Mouse (Mus musculus): Measurements from ENCODE around the gene Aldh1a3. TPM values are rescaled to one million over a fixed set of nuclear protein-coding genes. Genes with fewer than 3 reads are reported as not detected.
A peak's percentile ranks its signal among the peaks of the same experiment; 100 is the strongest.

The Aldh1a3 gene
- total RNA-seq, 2 experiments from 2014 or later = 2.0 to 2.5 TPM

- intact Hi-C loops (cut with DNase I) = loop anchor here (5.0 kb wide), 1 partner anchor 43 kb away; no protein-coding TSS in a partner anchor
- Histone ChIP-seq H3K4me3 (no peak overlapping the region), H3K27ac (no peak overlapping the region)
- TF ChIP-seq CTCF (IDR thresholded peaks at IDR 0.05) = no peak
- no peak for DNase-seq
Measured at GRCm38 (mm10) chr7:66384891-66385290, 42.4 kb downstream of the Aldh1a3 start.

GRCm38 (mm10) chr7:66384213-66384612, 43.1 kb downstream of the Aldh1a3 start:
- H3K4me3 ChIP-seq = peak overlapping the region; percentile 41
- peak overlapping the region; percentile 64 for H3K27ac ChIP-seq
- TF ChIP-seq CTCF (IDR thresholded peaks at IDR 0.05) = no peak
- intact Hi-C loops (cut with DNase I) = no loop called here
- DNase-seq = no peak

- H3K4me3 ChIP-seq = no peak overlapping the region
- DNase-seq = no peak
- no peak for TF ChIP-seq CTCF (IDR thresholded peaks at IDR 0.05)
- intact Hi-C loops (cut with DNase I) = no loop called here
- no peak overlapping the region for H3K27ac ChIP-seq
Measured at GRCm38 (mm10) chr7:66376560-66376959, 50.8 kb downstream of the Aldh1a3 start.

GRCm38 (mm10) chr7:66375736-66376135, 51.6 kb downstream of the Aldh1a3 start:
- intact Hi-C loops (cut with DNase I) = no loop called here
- Histone ChIP-seq H3K4me3 (no peak overlapping the region), H3K27ac (no peak overlapping the region)
- no peak for DNase-seq
- no peak for TF ChIP-seq CTCF (IDR thresholded peaks at IDR 0.05)

- DNase-seq = no peak
- TF ChIP-seq CTCF (IDR thresholded peaks at IDR 0.05) = no peak
- Histone ChIP-seq H3K4me3 (no peak overlapping the region), H3K27ac (no peak overlapping the region)
- intact Hi-C loops (cut with DNase I) = no loop called here
Measured at GRCm38 (mm10) chr7:66373391-66373790, 53.9 kb downstream of the Aldh1a3 start.

- no peak for DNase-seq
- Histone ChIP-seq H3K4me3 (no peak overlapping the region), H3K27ac (peak overlapping the region; percentile 55; the same call in 1 of the 2 replicates)
- TF ChIP-seq CTCF (IDR thresholded peaks at IDR 0.05) = no peak
- intact Hi-C loops (cut with DNase I) = no loop called here
Measured at GRCm38 (mm10) chr7:66370970-66371369, 56.3 kb downstream of the Aldh1a3 start.

- Histone ChIP-seq H3K27ac (peak overlapping the region; percentile 55), H3K4me3 (no peak overlapping the region)
- intact Hi-C loops (cut with DNase I) = no loop called here
- no peak for TF ChIP-seq CTCF (IDR thresholded peaks at IDR 0.05)
- DNase-seq = no peak
Measured at GRCm38 (mm10) chr7:66369934-66370445, 57.3 kb downstream of the Aldh1a3 start.

- DNase-seq = no peak
- intact Hi-C loops (cut with DNase I) = no loop called here
- no peak overlapping the region for H3K4me3 ChIP-seq
- no peak for TF ChIP-seq CTCF (IDR thresholded peaks at IDR 0.05)
- H3K27ac ChIP-seq = peak overlapping the region; percentile 55
Measured at GRCm38 (mm10) chr7:66369071-66369933, 58.0 kb downstream of the Aldh1a3 start.

- H3K27ac ChIP-seq = peak within 1 kb of the TSS; percentile 71
- intact Hi-C loops (cut with DNase I) = no loop called here
- no peak for DNase-seq
- no peak within 1 kb of the TSS for H3K4me3 ChIP-seq
- no peak for TF ChIP-seq CTCF (IDR thresholded peaks at IDR 0.05)
Measured at GRCm38 (mm10) chr7:66365904-66366303, 61.4 kb downstream of the Aldh1a3 start, which contains the start of gene Gm10974. TSS of gene Gm10974 (plus strand) at chr7:66365905.

- Histone ChIP-seq H3K27ac (peak overlapping the region; percentile 71), H3K4me3 (no peak overlapping the region)
- DNase-seq = no peak
- intact Hi-C loops (cut with DNase I) = no loop called here
- TF ChIP-seq CTCF (IDR thresholded peaks at IDR 0.05) = no peak
Measured at GRCm38 (mm10) chr7:66365411-66365810, 61.9 kb downstream of the Aldh1a3 start.

- no peak overlapping the region for H3K4me3 ChIP-seq
- H3K27ac ChIP-seq = no peak overlapping the region
- DNase-seq = no peak
- intact Hi-C loops (cut with DNase I) = no loop called here
- TF ChIP-seq CTCF (IDR thresholded peaks at IDR 0.05) = no peak
Measured at GRCm38 (mm10) chr7:66364491-66364890, 62.8 kb downstream of the Aldh1a3 start.

GRCm38 (mm10) chr7:66359044-66359443, 68.3 kb downstream of the Aldh1a3 start:
- Histone ChIP-seq H3K4me3 (no peak overlapping the region), H3K27ac (no peak overlapping the region)
- TF ChIP-seq CTCF (IDR thresholded peaks at IDR 0.05) = no peak
- intact Hi-C loops (cut with DNase I) = no loop called here
- no peak for DNase-seq

- no peak for DNase-seq
- intact Hi-C loops (cut with DNase I) = no loop called here
- TF ChIP-seq CTCF (IDR thresholded peaks at IDR 0.05) = no peak
- no peak overlapping the region for H3K27ac ChIP-seq
- no peak overlapping the region for H3K4me3 ChIP-seq
Measured at GRCm38 (mm10) chr7:66358461-66358860, 68.9 kb downstream of the Aldh1a3 start.
